Mouse (Mus musculus) olfactory bulb, adult 2 months (tissue): ENCODE measurements around the gene Clec2h.

ENCODE experiments used
- CTCF ChIP-seq: fragments of 200-500 bp; IDR thresholded peaks from 2 replicates; pipeline ENCODE4 v1.5.1; 2012; ENCODE audit warnings: low read depth, mild to moderate bottlenecking, low read length, moderate library complexity; ENCODE audit not compliant: insufficient read depth
- POLR2A ChIP-seq: fragments of 200-500 bp; IDR thresholded peaks from 2 replicates; pipeline ENCODE4 v1.6.1; 2012; ENCODE audit warnings: mild to moderate bottlenecking, low read depth, low read length, moderate library complexity; ENCODE audit not compliant: insufficient read depth

DNA sequence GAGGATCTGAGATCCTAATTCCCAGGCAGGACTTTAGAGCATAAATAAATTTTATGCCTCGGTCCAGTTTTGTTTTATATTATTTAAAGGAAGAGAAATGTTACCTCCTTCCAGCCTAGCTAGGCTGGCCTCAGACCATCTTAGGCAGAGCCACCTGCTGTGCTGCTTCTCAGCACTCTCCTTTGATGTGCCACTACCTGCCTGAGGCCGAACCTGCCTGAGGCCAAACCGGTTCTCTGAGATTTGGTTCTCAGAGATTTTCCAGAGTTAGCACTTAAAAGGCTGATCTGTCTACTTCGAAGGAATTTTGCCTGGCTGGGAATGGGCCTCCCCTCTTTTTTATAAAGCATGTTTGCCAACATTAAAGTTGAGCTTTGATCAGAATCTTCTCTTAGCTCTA, 7.8 kb downstream of the Clec2h start:
- TF ChIP-seq CTCF: no peak
- no peak for TF ChIP-seq POLR2A
